Mouse (Mus musculus) neural tube, embryonic 14.5 days (tissue): Measurements from ENCODE around the gene Rassf2. TPM values are rescaled to one million over a fixed set of nuclear protein-coding genes. Genes with fewer than 3 reads are reported as not detected.

Source experiments
- ATAC-seq: fragments of 200-750 bp; cut with Nextera tagmentation; 2 replicates; pipeline ENCODE4 v1.8.0; 2017; ENCODE audit warnings: low read depth, mild to moderate bottlenecking, moderate TSS enrichment, moderate library complexity
- H3K27ac ChIP-seq: fragments of 300-500 bp; sonication (generic); 2 replicates; pipeline ENCODE4 v1.5.1; 2014; ENCODE audit warnings: low read depth, mild to moderate bottlenecking, control low read depth, low read length, moderate library complexity, mixed read lengths
- H3K27me3 ChIP-seq: fragments of 300-500 bp; sonication (generic); 2 replicates; pipeline ENCODE4 v1.6.1; 2014; ENCODE audit warnings: low read length; ENCODE audit not compliant: control insufficient read depth, insufficient read depth
- H3K36me3 ChIP-seq: fragments of 300-500 bp; sonication (generic); 2 replicates; pipeline ENCODE4 v1.6.1; 2014; ENCODE audit warnings: low read length, mixed read lengths; ENCODE audit not compliant: control insufficient read depth, insufficient read depth
- H3K4me1 ChIP-seq: fragments of 300-500 bp; sonication (generic); 2 replicates; pipeline ENCODE4 v1.6.1; 2014; ENCODE audit warnings: low read length; ENCODE audit not compliant: control insufficient read depth, insufficient read depth
- H3K4me2 ChIP-seq: fragments of 300-500 bp; sonication (generic); 2 replicates; pipeline ENCODE4 v1.6.1; 2014; ENCODE audit warnings: mild to moderate bottlenecking, low read depth, low read length, control low read depth
- H3K4me3 ChIP-seq: fragments of 300-500 bp; sonication (generic); 2 replicates; pipeline ENCODE4 v1.5.1; 2014; ENCODE audit warnings: low read depth, low read length, control low read depth, mixed read lengths
- H3K9ac ChIP-seq: fragments of 300-500 bp; sonication (generic); replicated peaks from 2 replicates; pipeline ENCODE4 v1.6.1; 2014; ENCODE audit warnings: low read depth, mild to moderate bottlenecking, control low read depth, low read length, mixed read lengths
- H3K9me3 ChIP-seq: fragments of 300-500 bp; sonication (generic); 2 replicates; pipeline ENCODE4 v1.6.1; 2016; ENCODE audit warnings: low read length; ENCODE audit not compliant: control insufficient read depth
- WGBS: fragments of 180-500 bp; shearing (Covaris S2); extraction: QIAGEN DNeasy Blood & Tissue Kit; methylation state at CpG from one replicate; pipeline ENCODE4 v1.1.7; 2014; 5-methylcytosine and 5-hydroxymethylcytosine counted together
- polyA plus RNA-seq: library from polyadenylated mRNA; unstranded; fragments of >200 nt; fragmentation: Nextera tagmentation; extraction: Ambion mirVana; gene quantifications from 2 replicates; pipeline ENCODE4 v1.2.1, GENCODE M21; 2014

The Rassf2 gene
- polyA plus RNA-seq, 1 experiment from 2014 or later = 25.3 TPM

DNA sequence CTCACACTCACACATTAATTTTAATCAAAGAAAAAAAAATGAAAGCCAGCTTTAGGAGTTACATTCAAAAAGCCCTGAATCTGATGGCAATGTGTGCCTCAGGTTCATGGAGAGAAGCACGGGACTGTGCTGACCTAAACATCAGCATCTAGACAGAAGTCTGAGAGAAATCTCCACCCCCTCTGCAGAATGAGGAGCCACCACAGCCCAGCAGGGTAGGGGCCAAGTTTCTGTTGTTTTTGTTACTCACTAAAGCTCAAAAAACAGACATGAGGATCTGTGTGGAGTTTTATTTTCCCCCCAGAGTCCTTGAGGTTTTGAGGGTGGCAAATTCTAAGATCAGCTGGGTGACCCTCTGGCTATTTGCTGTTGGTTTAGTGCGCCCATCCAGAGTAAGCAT is 41.5 kb downstream of the Rassf2 start:
- Histone ChIP-seq H3K36me3 (no peaks in the 10 kb centered on the region), H3K9me3 (no peaks in the 10 kb centered on the region), H3K4me1 (0 out of 2 replicates have a peak, but pooled peaks cover 3% of the 10 kb centered on the region), H3K27ac (no peak overlapping the region), H3K9ac (no peak overlapping the region), H3K4me3 (no peak overlapping the region), H3K4me2 (no peak overlapping the region), H3K27me3 (no peaks in the 10 kb centered on the region)
- ATAC-seq = no peak
- 82% methylated on average over 2 of the region's 2 CpGs for WGBS

DNA sequence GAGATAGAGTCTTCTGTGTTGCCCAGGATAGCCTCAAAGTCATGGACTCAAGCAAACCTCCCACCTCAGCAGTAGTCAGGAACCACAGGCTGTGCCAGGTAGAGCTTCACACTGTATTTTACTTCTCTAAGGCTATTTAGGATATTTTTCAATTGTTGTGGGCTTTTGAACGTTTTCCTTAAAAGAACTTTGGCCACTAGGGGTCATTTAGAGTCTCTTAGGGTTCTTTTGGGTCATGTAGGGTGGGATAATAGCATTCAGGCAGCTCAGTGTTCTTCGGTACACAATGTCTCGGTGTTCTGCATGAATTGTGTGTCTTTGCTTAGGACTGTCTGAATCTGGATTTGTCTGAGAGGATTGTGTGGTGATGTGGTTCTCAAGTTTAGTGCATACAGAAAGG is 42.1 kb downstream of the Rassf2 start:
- whole genome bisulfite sequencing = 57% methylated on average over 3 of the region's 3 CpGs
- no peak overlapping the region for H3K27ac ChIP-seq
- no peaks in the 10 kb centered on the region for H3K9me3 ChIP-seq
- no peaks in the 10 kb centered on the region for H3K4me1 ChIP-seq
- H3K4me2 ChIP-seq = no peak overlapping the region
- H3K36me3 ChIP-seq = no peaks in the 10 kb centered on the region
- H3K4me3 ChIP-seq = no peak overlapping the region
- no peaks in the 10 kb centered on the region for H3K27me3 ChIP-seq
- no peak overlapping the region for H3K9ac ChIP-seq
- ATAC-seq = no peak

GRCm38 (mm10) chr2:131982546-131983196 is 47.4 kb downstream of the Rassf2 start:
- Histone ChIP-seq H3K4me3 (no peak overlapping the region), H3K4me1 (no peaks in the 10 kb centered on the region), H3K9me3 (no peaks in the 10 kb centered on the region), H3K4me2 (no peak overlapping the region), H3K27ac (no peak overlapping the region), H3K27me3 (no peaks in the 10 kb centered on the region), H3K9ac (no peak overlapping the region), H3K36me3 (no peaks in the 10 kb centered on the region)
- peak; percentile 91 for ATAC-seq
- 22% methylated on average over 6 of the region's 6 CpGs for WGBS

DNA sequence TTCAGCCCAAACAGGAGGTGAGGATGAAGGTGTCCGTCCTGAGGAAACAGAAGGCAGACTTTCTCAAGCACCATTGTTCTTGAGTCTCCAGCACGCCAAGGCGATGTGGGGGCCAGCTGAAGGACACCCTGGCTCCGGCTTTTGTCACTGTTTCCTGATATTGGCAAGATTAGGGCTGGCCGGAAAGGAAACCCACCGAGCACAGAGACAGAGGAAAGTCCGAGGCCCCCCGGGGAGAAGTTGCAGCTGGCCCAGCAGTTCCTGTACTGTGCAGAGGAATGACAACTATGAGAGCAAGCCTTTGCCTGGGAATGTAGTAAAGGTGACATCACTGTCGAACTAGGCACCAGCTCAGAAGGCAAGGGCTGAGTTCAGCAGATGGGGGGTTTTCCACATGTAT is 49.2 kb downstream of the Rassf2 start:
- WGBS = 50% methylated on average over 9 of the region's 9 CpGs
- H3K27ac ChIP-seq = no peak overlapping the region
- H3K9ac ChIP-seq = no peak overlapping the region
- no peak overlapping the region for H3K4me2 ChIP-seq
- no peak overlapping the region for H3K4me3 ChIP-seq
- H3K27me3 ChIP-seq = no peaks in the 10 kb centered on the region
- H3K9me3 ChIP-seq = no peaks in the 10 kb centered on the region
- H3K36me3 ChIP-seq = no peaks in the 10 kb centered on the region
- 0 out of 2 replicates have a peak, but pooled peaks have one; percentile 19 for ATAC-seq
- H3K4me1 ChIP-seq = no peaks in the 10 kb centered on the region

DNA sequence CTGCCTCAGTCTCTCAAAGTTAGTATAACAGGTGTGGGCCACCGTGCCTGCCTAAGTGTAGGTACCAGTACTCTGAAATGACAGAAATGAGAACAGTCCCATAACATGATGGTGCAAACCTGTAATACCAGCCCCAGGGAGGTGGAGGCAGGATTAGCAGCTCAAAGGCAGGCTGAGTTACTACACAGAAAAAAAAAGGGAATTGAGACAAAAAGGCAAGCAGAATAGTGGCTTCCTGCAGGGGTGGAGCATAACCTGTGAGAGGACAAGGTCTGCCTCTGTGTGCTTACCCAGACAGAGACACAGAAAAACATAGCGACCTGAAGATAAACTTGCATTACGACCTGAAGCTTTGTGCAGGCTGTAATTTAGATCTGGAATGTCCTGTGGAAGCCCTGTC is 53.4 kb downstream of the Rassf2 start:
- H3K27ac ChIP-seq = no peak overlapping the region
- H3K9me3 ChIP-seq = no peaks in the 10 kb centered on the region
- H3K36me3 ChIP-seq = no peaks in the 10 kb centered on the region
- 76% methylated on average over 3 of the region's 3 CpGs for WGBS
- H3K4me2 ChIP-seq = no peak overlapping the region
- no peak overlapping the region for H3K4me3 ChIP-seq
- H3K9ac ChIP-seq = no peak overlapping the region
- H3K27me3 ChIP-seq = no peaks in the 10 kb centered on the region
- ATAC-seq = no peak
- H3K4me1 ChIP-seq = no peaks in the 10 kb centered on the region

- no peak overlapping the region for H3K4me3 ChIP-seq
- H3K36me3 ChIP-seq = no peaks in the 10 kb centered on the region
- H3K9me3 ChIP-seq = no peaks in the 10 kb centered on the region
- no peak overlapping the region for H3K27ac ChIP-seq
- H3K27me3 ChIP-seq = no peaks in the 10 kb centered on the region
- no peaks in the 10 kb centered on the region for H3K4me1 ChIP-seq
- no peak overlapping the region for H3K4me2 ChIP-seq
- no peak overlapping the region for H3K9ac ChIP-seq
- 83% methylated on average over 4 of the region's 4 CpGs for WGBS
- ATAC-seq = no peak
Measured at GRCm38 (mm10) chr2:131971098-131971497, 59.0 kb downstream of the Rassf2 start.

DNA sequence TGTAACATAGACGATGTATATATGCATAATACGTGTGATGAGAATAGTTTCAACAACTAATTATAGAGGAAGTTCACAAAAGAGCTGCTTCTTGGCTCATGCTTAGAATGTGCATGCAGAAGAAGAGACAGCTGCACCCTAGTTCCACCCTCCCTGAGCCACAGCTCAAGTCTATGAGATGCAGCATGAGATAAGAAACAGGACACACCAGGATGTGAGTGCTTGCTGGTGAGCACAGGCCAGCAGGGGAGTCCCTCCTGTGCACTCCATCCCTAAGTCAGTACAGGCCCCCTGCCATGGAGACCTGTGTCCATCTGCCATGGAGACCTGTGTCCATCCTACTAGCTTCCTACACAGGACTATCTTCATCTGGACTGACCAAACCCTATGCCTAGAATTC is 59.5 kb downstream of the Rassf2 start:
- no peak for ATAC-seq
- Histone ChIP-seq H3K4me3 (no peak overlapping the region), H3K9ac (no peak overlapping the region), H3K9me3 (no peaks in the 10 kb centered on the region), H3K27ac (no peak overlapping the region), H3K4me1 (no peaks in the 10 kb centered on the region), H3K4me2 (no peak overlapping the region), H3K27me3 (no peaks in the 10 kb centered on the region), H3K36me3 (no peaks in the 10 kb centered on the region)
- 88% methylated on average over 2 of the region's 2 CpGs for WGBS

DNA sequence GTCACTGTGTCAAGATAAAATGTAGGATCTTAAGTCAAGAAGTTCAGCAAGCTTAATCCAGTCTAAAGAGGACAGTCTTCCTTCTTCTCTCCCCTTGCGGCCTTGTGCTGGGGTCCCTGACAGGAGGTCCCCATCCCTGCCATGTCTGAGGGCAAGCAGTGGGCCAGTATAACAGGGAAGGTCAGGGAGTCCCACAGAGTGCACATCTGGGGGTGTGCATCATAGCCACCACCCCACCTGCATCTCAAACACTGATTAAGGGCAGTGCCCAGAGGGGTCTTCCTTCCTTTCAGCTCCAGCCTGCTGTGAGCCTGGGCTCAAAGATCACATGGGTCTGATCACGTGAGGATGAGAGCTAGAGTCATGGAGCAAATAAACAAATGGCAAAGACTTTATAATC is 68.4 kb downstream of the Rassf2 start:
- Histone ChIP-seq H3K36me3 (no peaks in the 10 kb centered on the region), H3K27ac (no peak overlapping the region), H3K4me3 (no peak overlapping the region), H3K9me3 (no peaks in the 10 kb centered on the region), H3K4me2 (no peak overlapping the region), H3K27me3 (no peaks in the 10 kb centered on the region), H3K4me1 (no peaks in the 10 kb centered on the region), H3K9ac (no peak overlapping the region)
- no peak for ATAC-seq
- 81% methylated on average over 2 of the region's 2 CpGs for WGBS

DNA sequence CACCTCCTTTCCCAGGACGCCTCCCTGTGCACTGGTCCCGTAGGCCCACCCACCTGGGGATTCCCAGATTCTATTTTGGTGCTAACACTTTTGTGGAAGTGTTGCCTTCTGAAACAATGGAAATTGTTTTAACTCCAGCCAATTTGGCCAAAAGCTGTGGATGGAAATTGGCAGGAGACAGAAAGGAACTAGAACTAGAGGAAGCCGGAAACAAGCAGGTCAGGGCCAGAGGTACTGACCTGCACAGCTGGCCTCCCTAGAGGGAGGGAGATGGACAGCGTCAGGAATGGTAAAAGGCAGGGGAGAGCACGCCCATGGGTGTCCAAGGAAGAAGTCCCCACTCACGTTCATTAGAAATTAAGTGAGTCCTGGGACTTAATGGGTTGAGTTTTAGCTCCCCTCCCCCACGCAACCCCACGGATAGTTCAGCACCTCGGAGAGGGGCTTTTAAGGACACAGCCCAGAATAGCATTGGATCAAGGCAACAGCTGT is 72.3 kb downstream of the Rassf2 start:
- H3K4me2 ChIP-seq = no peak overlapping the region
- H3K9ac ChIP-seq = no peak overlapping the region
- H3K36me3 ChIP-seq = no peaks in the 10 kb centered on the region
- peaks cover 10% of the 10 kb centered on the region for H3K27me3 ChIP-seq
- WGBS = 68% methylated on average over 9 of the region's 9 CpGs
- no peaks in the 10 kb centered on the region for H3K9me3 ChIP-seq
- no peak overlapping the region for H3K4me3 ChIP-seq
- H3K27ac ChIP-seq = no peak overlapping the region
- H3K4me1 ChIP-seq = no peaks in the 10 kb centered on the region
- ATAC-seq = no peak
